Mouse (Mus musculus) liver, embryonic 14.5 days (tissue): ENCODE measurements at regions not wholly inside any gene's neighbourhood (a gene's known extent, or its start where the extent isn't known, plus 50 kb on each side); places are given as distances from the start of the nearest gene placed in this dataset.

Experiments
- ATAC-seq: fragments of 200-750 bp; cut with Nextera tagmentation; 2 replicates; pipeline ENCODE4 v1.8.0; 2017; ENCODE audit warnings: moderate number of reproducible peaks, mild to moderate bottlenecking, moderate library complexity; ENCODE audit not compliant: insufficient read depth
- DNase-seq, 3 experiments: peaks; one replicate each; pipeline ENCODE4 v3.0.0-alpha.2; 2012 to 2013; ENCODE audit warnings: low read depth in 3 of 3, low spot score in 3 of 3
- H3K27ac ChIP-seq: fragments of 300-500 bp; sonication (generic); 2 replicates; pipeline ENCODE4 v1.5.1; 2014; ENCODE audit warnings: moderate library complexity, mild to moderate bottlenecking, control low read depth, inconsistent platforms
- H3K27me3 ChIP-seq: fragments of 300-500 bp; sonication (generic); 2 replicates; pipeline ENCODE4 v1.6.1; 2014; ENCODE audit warnings: mild to moderate bottlenecking, low read length, moderate library complexity; ENCODE audit not compliant: control insufficient read depth, insufficient read depth
- H3K36me3 ChIP-seq: fragments of 300-500 bp; sonication (generic); replicated peaks from 2 replicates; pipeline ENCODE4 v1.6.1; 2014; ENCODE audit warnings: low read depth; ENCODE audit not compliant: control insufficient read depth, insufficient read depth
- H3K4me1 ChIP-seq, 2 experiments: fragments of 200-500 bp in 1 of 2; fragments of 300-500 bp in 1 of 2; sonication (generic) in 1 of 2; replicated peaks; 2 replicates each; pipeline ENCODE4 v1.6.1; 2012 to 2014; ENCODE audit warnings: antibody characterized with exemption in 1 of 2, inconsistent platforms in 1 of 2, low read length in 1 of 2; ENCODE audit not compliant: control insufficient read depth in 2 of 2, insufficient read depth in 2 of 2
- H3K4me2 ChIP-seq: fragments of 300-500 bp; sonication (generic); 2 replicates; pipeline ENCODE4 v1.6.1; 2014; ENCODE audit warnings: low read depth, mild to moderate bottlenecking, control low read depth, moderate library complexity
- H3K4me3 ChIP-seq, 2 experiments: fragments of 200-500 bp in 1 of 2; fragments of 300-500 bp in 1 of 2; sonication (generic) in 1 of 2; 2 replicates each; pipeline ENCODE4 v1.5.1; 2012 to 2014; ENCODE audit warnings: low read depth in 2 of 2, low read length in 2 of 2, mild to moderate bottlenecking in 2 of 2, control low read depth in 1 of 2, inconsistent platforms in 1 of 2, moderate library complexity in 1 of 2; ENCODE audit not compliant: insufficient read depth in 1 of 2
- H3K9ac ChIP-seq: fragments of 300-500 bp; sonication (generic); replicated peaks from 2 replicates; pipeline ENCODE4 v1.6.1; 2014; ENCODE audit warnings: mild to moderate bottlenecking, control low read depth, moderate library complexity
- H3K9me3 ChIP-seq: fragments of 300-500 bp; sonication (generic); 2 replicates; pipeline ENCODE4 v1.6.1; 2016; ENCODE audit warnings: low read length, mixed read lengths; ENCODE audit not compliant: control insufficient read depth
- CTCF ChIP-seq: IDR thresholded peaks from 2 replicates; pipeline ENCODE4 v1.5.1; 2016; ENCODE audit warnings: antibody characterized with exemption, low read depth, control low read depth
- EP300 ChIP-seq: IDR thresholded peaks from 2 replicates; pipeline ENCODE4 v1.6.1; 2016; ENCODE audit warnings: antibody characterized with exemption, low read depth
- WGBS: fragments of 180-500 bp; shearing (Covaris S2); extraction: QIAGEN DNeasy Blood & Tissue Kit; methylation state at CpG from one replicate; pipeline ENCODE4 v1.1.7; 2014; ENCODE audit not compliant: insufficient replicate concordance; 5-methylcytosine and 5-hydroxymethylcytosine counted together

DNA sequence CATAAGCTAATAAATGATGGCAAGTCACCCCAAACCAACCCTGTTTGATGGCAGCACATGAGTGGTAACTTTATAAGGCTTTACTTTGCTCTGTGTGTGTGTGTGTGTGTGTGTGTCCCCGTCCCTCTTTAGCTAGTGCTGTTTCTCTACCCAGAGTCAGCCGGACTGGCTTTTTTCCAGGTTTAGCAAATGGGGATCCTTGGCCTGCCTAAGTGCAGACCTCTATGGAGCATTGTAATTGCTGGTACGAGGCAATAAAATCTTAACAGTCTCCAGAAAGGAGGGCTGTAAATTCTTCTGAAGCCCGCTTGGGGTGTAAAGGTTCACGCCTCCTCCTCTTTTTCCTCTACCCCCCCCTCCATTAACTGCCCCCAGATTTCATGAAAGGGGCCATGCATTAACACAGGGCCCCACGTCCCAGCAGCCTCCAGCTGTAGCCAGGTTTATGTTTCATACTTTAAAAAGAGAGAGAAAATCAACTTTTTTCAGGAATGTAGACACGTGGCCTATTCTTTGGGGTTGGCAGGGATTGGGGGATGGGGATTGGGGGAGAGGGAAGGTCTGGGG lies 57.6 kb upstream of the Nepro start:
- no peaks in the 10 kb centered on the region for H3K9me3 ChIP-seq
- H3K27ac ChIP-seq, result no peak overlapping the region
- no peak overlapping the region for H3K9ac ChIP-seq
- no peaks in the 10 kb centered on the region for H3K4me1 ChIP-seq
- H3K4me2 ChIP-seq, result no peak overlapping the region
- TF ChIP-seq EP300 (no peak), CTCF (no peak)
- no peak overlapping the region for H3K4me3 ChIP-seq
- WGBS, result 64% methylated on average over 7 of the region's 7 CpGs
- ATAC-seq (no peak), DNase-seq (no peak)
- H3K27me3 ChIP-seq, result no peaks in the 10 kb centered on the region
- no peaks in the 10 kb centered on the region for H3K36me3 ChIP-seq

GRCm38 (mm10) chr16:44665491-44665931 lies 58.6 kb upstream of the Nepro start:
- DNase-seq, result no peak
- WGBS, result 46% methylated on average over 9 of the region's 9 CpGs
- Histone ChIP-seq H3K4me2 (no peak overlapping the region), H3K4me3 (no peak overlapping the region), H3K36me3 (no peaks in the 10 kb centered on the region), H3K27me3 (no peaks in the 10 kb centered on the region), H3K9ac (no peak overlapping the region), H3K9me3 (no peaks in the 10 kb centered on the region), H3K27ac (no peak overlapping the region), H3K4me1 (no peaks in the 10 kb centered on the region)
- TF ChIP-seq EP300 (no peak), CTCF (no peak)
- ATAC-seq, result no peak

DNA sequence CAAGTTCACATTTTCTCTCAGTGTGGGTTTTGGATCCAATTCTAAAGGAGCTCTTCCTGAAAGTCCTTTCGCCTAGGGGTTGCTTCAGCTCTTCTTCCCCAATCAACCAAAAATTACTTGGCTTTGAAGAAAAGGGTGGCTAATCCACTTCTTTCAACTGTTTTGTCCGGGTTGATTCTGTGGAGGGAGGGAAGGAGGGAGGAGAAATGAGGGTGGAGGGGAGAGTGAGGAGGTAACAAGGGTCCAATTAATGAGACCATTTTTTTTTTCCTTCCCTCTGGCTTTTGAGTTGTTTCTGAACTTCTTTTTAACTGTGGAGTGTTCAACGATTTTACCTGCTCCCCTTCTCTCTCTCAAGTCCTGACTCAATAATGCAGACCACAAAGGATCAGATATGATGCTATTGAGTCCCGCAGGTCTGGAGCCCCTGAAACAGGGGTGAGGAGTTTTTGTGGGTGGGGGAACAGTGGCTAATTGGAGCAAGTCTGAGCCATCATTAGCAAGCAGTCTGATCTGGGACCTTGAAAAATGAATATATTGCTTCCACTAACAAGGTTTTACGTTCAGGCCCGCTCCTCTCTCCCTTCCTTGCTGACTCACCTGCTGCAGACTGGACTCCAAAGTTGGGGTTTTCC lies 61.0 kb upstream of the Nepro start:
- Histone ChIP-seq H3K4me1 (no peaks in the 10 kb centered on the region), H3K27ac (no peak overlapping the region), H3K27me3 (no peaks in the 10 kb centered on the region), H3K4me2 (no peak overlapping the region), H3K9me3 (no peaks in the 10 kb centered on the region), H3K9ac (no peak overlapping the region), H3K36me3 (no peaks in the 10 kb centered on the region), H3K4me3 (no peak overlapping the region)
- ATAC-seq (no peak), DNase-seq (no peak)
- TF ChIP-seq EP300 (no peak), CTCF (no peak)
- WGBS, result 58% methylated on average over 6 of the region's 6 CpGs

DNA sequence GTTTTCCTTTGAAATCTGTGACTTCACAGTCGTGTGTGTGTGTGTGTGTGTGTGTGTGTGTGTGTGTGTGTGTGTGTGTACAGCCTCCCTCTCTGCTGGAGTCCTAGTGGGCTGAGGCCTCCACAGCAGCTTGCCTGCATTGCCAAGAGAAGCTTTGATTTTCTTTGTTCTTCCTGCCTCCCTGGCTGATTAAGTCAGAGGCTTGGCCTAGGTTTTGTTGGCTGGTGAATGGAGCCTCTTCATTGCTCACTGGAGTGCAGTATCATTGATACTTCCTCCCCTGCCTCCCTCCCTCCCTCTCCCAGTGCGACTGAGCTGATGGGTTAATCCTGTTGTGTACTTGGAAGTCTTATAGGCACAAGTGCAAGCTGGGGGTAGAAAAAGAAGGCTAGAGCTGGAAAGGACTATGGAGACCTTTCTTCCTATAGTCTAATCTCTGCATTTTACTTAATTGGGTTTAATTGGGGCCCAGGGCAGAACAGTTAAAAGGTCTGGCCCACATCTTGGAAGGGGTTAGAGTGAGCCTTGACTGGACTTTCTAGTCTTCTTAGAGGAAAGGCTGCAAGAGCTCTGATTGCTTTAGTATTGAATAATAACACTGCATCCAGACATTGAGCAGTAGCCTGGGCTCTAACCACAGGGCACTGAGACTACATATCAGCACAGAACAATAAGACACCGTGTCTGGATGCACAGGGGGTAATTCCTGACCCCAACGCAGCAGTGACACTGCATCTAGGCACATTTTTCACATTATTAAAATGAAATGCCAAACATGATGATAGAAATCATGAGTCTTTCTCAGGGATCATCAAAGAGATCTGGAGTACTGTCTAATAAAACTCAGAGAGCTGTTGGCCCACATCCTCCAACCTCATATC lies 62.9 kb upstream of the Nepro start:
- Histone ChIP-seq H3K9ac (no peak overlapping the region), H3K9me3 (no peaks in the 10 kb centered on the region)
- ATAC-seq, result no peak

DNA sequence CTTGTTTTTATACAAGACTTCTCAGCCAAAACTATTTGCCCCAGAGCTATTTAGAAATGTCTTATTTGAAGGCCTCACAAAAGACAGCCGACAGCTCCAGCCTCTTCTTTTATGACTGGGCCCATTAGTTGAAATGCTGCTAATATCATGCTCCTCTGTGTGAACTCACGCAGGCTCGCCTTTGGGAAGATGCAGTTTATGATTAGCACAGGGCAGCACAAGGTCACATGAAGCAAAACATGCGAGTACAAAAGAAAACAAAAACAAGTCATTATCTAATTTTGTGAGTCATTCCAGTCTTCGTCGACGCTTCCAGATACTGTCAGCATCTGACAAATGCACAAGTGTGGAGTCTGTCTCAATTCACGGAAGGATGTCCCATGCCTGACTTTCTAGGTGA lies 65.8 kb upstream of the Nepro start:
- no peak for DNase-seq
- no peak overlapping the region for H3K9ac ChIP-seq
- H3K9me3 ChIP-seq, result no peaks in the 10 kb centered on the region
- no peaks in the 10 kb centered on the region for H3K4me1 ChIP-seq
- WGBS, result 60% methylated on average over 8 of the region's 8 CpGs
- no peaks in the 10 kb centered on the region for H3K36me3 ChIP-seq
- H3K27me3 ChIP-seq, result no peaks in the 10 kb centered on the region
- no peak overlapping the region for H3K4me3 ChIP-seq
- no peak overlapping the region for H3K27ac ChIP-seq
- ATAC-seq, result no peak
- TF ChIP-seq EP300 (no peak), CTCF (no peak)
- H3K4me2 ChIP-seq, result no peak overlapping the region

More for the DNA sequence above, 62.9 kb upstream of the Nepro start:
- Histone ChIP-seq H3K4me2 (no peak overlapping the region), H3K36me3 (no peaks in the 10 kb centered on the region), H3K4me3 (no peak overlapping the region), H3K4me1 (no peaks in the 10 kb centered on the region), H3K27ac (no peak overlapping the region), H3K27me3 (no peaks in the 10 kb centered on the region)
- TF ChIP-seq EP300 (no peak), CTCF (no peak)
- 43% methylated on average over 4 of the region's 4 CpGs for WGBS
- DNase-seq, result no peak
